Mouse (Mus musculus): ENCODE measurements at regions not wholly inside any gene's neighbourhood (a gene's known extent, or its start where the extent isn't known, plus 50 kb on each side); places are given as distances from the start of the nearest gene placed in this dataset.
A peak's percentile ranks its signal among the peaks of the same experiment; 100 is the strongest.

DNA sequence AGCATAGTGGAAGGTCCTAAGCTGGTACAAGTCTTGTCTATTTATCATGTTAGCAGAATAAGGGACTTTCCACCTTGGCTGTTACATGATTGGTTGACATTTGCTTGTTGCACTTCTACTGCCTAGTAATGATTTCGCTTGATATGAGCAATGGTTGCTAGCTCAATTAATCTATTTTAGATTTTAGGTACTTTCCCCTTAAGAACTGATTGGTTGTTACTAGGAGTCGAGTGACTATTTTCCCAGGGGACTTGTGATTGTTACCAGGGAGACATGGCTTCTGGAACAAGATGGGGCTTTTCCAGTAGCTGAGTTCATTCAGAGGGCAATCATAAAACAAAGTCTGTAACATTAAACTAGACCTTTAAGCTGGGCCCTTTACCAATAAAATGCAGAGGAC, 100.9 kb downstream of the Nup35 start:
- H3K9me3 ChIP-seq (replicated peaks; ENCODE audit: control insufficient read depth, low read length) = no peaks in the 10 kb centered on the region
- H3K4me1 ChIP-seq (ENCODE audit: control insufficient read depth, insufficient read depth, low read length) = no peaks in the 10 kb centered on the region
- no peak overlapping the region for H3K4me3 ChIP-seq (ENCODE audit: low read depth, low read length)
- H3K9ac ChIP-seq (ENCODE audit: low read length) = no peak overlapping the region
- no peak for ATAC-seq
- no peak for DNase-seq (ENCODE audit: low spot score)
- H3K27ac ChIP-seq (ENCODE audit: low read depth, low read length) = no peak overlapping the region
- no peak overlapping the region for H3K4me2 ChIP-seq (ENCODE audit: low read length)
- H3K27me3 ChIP-seq (replicated peaks; ENCODE audit: control insufficient read depth, insufficient read depth, low read length) = no peaks in the 10 kb centered on the region
- no peaks in the 10 kb centered on the region for H3K36me3 ChIP-seq (ENCODE audit: control insufficient read depth, insufficient read depth, low read length)
- 79% methylated on average over 2 of the region's 2 CpGs for WGBS

DNA sequence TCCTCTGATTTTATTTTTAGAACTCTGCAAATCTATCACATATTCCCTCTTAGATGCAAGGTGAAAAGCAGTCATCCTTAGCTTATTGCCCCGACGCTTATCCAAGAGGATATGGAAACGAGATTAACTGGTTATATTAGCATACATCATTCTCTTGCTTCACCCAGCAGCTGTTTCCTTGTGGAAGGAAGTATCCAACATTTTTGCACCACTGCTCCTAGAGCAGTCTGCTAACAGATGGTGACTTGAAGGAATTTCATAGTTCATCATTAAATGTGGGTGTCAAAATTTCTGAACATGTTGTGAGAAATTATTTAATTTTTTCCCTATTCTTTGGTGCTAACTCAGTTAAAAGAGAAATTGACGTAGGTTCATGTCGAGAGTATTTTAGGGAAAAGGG, 107.0 kb downstream of the Nup35 start:
- H3K9ac ChIP-seq (ENCODE audit: low read length) = no peak overlapping the region
- DNase-seq (ENCODE audit: low spot score) = peak; percentile 19
- 79% methylated on average over 5 of the region's 5 CpGs for WGBS

DNA sequence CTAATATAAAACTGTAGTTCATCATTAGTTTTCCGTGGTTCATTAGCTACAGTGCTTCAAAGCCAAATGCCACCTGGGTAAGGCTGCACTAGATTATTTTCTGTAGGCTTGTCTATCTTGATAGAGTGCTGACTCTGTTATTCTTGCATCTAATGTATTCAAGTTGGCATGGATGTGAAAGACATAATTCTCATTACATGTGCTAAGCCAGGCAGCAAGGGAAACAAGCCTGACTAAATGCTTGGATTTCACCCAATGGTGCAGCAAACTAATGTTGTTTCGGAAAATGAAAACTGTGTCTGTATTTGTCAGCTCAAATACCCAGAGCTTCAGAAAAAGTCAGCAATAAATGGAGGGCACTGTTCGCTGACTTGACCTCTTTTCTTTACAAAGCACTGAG, 114.3 kb downstream of the Nup35 start:
- ATAC-seq (no peak; the same call in 1 of the 2 replicates), DNase-seq (ENCODE audit: low spot score) (peak; percentile 68)
- H3K4me3 ChIP-seq (ENCODE audit: low read depth, low read length) = no peak overlapping the region
- 72% methylated on average over 3 of the region's 3 CpGs for WGBS
- no peak overlapping the region for H3K27ac ChIP-seq (ENCODE audit: low read depth, low read length)
- H3K9ac ChIP-seq (ENCODE audit: low read length) = no peak overlapping the region
- no peaks in the 10 kb centered on the region for H3K36me3 ChIP-seq (ENCODE audit: control insufficient read depth, insufficient read depth, low read length)
- no peaks in the 10 kb centered on the region for H3K9me3 ChIP-seq (replicated peaks; ENCODE audit: control insufficient read depth, low read length)
- no peaks in the 10 kb centered on the region for H3K4me1 ChIP-seq (ENCODE audit: control insufficient read depth, insufficient read depth, low read length)
- no peak overlapping the region for H3K4me2 ChIP-seq (ENCODE audit: low read length)
- H3K27me3 ChIP-seq (replicated peaks; ENCODE audit: control insufficient read depth, insufficient read depth, low read length) = no peaks in the 10 kb centered on the region

More for the DNA sequence above, 107.0 kb downstream of the Nup35 start:
- Histone ChIP-seq H3K27me3 (replicated peaks; ENCODE audit: control insufficient read depth, insufficient read depth, low read length) (no peaks in the 10 kb centered on the region), H3K27ac (ENCODE audit: low read depth, low read length) (no peak overlapping the region), H3K4me2 (ENCODE audit: low read length) (no peak overlapping the region), H3K36me3 (ENCODE audit: control insufficient read depth, insufficient read depth, low read length) (no peaks in the 10 kb centered on the region), H3K4me1 (ENCODE audit: control insufficient read depth, insufficient read depth, low read length) (no peaks in the 10 kb centered on the region), H3K4me3 (ENCODE audit: low read depth, low read length) (no peak overlapping the region), H3K9me3 (replicated peaks; ENCODE audit: control insufficient read depth, low read length) (no peaks in the 10 kb centered on the region)
- no peak for ATAC-seq

DNA sequence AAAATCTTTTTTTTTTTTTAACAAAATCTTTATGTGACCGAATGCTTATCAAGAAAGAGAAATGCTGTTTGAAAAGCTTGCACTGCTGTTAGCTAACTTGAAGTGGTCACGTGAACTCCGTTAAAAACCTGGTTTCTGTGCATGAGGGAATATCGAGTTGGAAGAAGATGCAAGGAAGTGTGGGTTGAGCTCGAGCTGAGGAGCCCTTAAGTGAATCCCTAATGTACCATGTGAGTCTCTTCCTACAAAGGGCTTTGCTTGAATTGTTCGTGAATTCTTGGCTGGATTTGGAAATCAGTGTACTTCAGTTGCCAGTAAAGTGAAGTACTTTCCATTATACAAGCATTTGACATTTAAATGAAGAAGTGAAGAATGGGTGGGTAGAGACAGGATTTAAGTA, 129.7 kb downstream of the Nup35 start:
- 72% methylated on average over 6 of the region's 6 CpGs for WGBS
- Histone ChIP-seq H3K9me3 (replicated peaks; ENCODE audit: control insufficient read depth, low read length) (no peaks in the 10 kb centered on the region), H3K36me3 (ENCODE audit: control insufficient read depth, insufficient read depth, low read length) (no peaks in the 10 kb centered on the region), H3K4me2 (ENCODE audit: low read length) (no peak overlapping the region), H3K4me3 (ENCODE audit: low read depth, low read length) (no peak overlapping the region), H3K27ac (ENCODE audit: low read depth, low read length) (no peak overlapping the region), H3K9ac (ENCODE audit: low read length) (no peak overlapping the region), H3K4me1 (ENCODE audit: control insufficient read depth, insufficient read depth, low read length) (no peaks in the 10 kb centered on the region), H3K27me3 (replicated peaks; ENCODE audit: control insufficient read depth, insufficient read depth, low read length) (no peaks in the 10 kb centered on the region)
- DNase-seq (ENCODE audit: low spot score) (no peak), ATAC-seq (no peak)

DNA sequence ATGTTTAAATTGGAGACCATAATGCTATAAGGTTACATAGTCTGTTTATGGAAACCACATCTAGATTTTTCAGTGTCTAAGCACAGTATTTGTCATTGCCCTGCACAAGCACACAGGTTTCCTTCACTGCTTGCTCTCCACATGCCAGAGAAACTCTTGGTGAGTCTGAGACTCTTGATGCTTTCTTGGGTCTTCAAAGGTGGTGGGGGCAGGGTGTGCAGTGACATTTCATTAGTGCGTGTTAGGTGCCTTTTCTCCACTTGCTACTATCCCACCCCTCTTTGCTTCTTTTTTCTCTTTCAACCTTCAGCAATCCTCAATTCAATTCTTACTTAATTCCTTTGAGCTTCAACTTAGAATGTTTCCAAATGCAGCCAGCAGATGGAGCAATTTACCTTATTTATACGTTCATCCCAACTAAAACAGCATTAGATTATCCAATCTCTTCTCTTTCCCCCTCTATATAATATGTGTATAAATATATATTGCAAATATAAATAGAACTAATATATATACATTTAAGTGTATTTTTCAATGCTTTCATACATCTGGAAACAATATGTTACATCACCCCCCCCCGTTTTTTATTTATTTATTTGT, 145.1 kb downstream of the Nup35 start:
- DNase-seq (ENCODE audit: low spot score) = peak; percentile 86
- Histone ChIP-seq H3K4me2 (ENCODE audit: low read length) (no peak overlapping the region), H3K4me1 (ENCODE audit: control insufficient read depth, insufficient read depth, low read length) (no peaks in the 10 kb centered on the region), H3K27ac (ENCODE audit: low read depth, low read length) (no peak overlapping the region), H3K9me3 (replicated peaks; ENCODE audit: control insufficient read depth, low read length) (no peaks in the 10 kb centered on the region), H3K27me3 (replicated peaks; ENCODE audit: control insufficient read depth, insufficient read depth, low read length) (no peaks in the 10 kb centered on the region), H3K36me3 (ENCODE audit: control insufficient read depth, insufficient read depth, low read length) (no peaks in the 10 kb centered on the region), H3K9ac (ENCODE audit: low read length) (no peak overlapping the region), H3K4me3 (ENCODE audit: low read depth, low read length) (no peak overlapping the region)
- ATAC-seq = 0 out of 2 replicates have a peak, but pooled peaks have one; percentile 62
- WGBS = 38% methylated on average over 3 of the region's 3 CpGs

DNA sequence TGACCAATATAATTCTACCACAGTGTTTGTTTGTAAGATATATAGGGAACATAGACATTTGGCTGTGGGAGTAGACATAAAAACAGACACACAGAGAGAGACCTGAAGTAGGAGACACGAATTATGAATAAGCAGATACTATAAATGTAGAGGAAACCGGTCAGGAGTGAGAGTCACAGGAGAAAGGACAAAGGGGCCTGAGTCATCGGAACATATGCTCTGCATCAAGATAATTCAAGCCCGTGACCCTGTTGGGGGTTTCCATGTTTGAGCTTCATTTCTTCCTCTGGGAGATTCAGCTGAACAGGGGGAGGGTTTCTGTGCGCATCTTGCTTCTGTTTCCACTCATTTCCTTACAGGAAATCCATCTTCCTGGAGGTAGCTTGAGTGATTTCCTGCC, 154.1 kb downstream of the Nup35 start:
- ATAC-seq (no peak), DNase-seq (ENCODE audit: low spot score) (no peak)
- Histone ChIP-seq H3K36me3 (ENCODE audit: control insufficient read depth, insufficient read depth, low read length) (no peaks in the 10 kb centered on the region), H3K4me2 (ENCODE audit: low read length) (no peak overlapping the region), H3K9ac (ENCODE audit: low read length) (no peak overlapping the region), H3K27ac (ENCODE audit: low read depth, low read length) (no peak overlapping the region), H3K9me3 (replicated peaks; ENCODE audit: control insufficient read depth, low read length) (no peaks in the 10 kb centered on the region), H3K4me3 (ENCODE audit: low read depth, low read length) (no peak overlapping the region), H3K4me1 (ENCODE audit: control insufficient read depth, insufficient read depth, low read length) (no peaks in the 10 kb centered on the region), H3K27me3 (replicated peaks; ENCODE audit: control insufficient read depth, insufficient read depth, low read length) (no peaks in the 10 kb centered on the region)
- WGBS = 91% methylated on average over 5 of the region's 5 CpGs

DNA sequence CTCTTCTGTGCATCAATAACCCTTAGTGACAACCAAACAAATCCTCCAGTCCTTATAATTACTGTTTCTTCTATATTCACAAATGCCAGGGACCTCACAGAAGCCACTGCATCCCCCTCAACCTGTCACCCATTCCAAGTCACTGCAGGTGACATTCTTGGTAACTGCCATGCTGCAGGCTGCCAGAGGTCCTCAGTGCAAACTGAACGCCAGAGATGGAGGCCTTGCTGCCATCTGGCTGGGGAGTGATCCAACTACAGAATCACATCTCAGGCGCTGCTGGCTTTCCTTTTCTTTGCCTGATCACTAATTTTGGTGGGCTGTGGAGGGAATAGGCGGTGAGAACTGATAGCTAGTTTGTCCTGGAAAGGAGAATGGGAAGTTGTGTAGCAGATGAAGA, 155.4 kb downstream of the Nup35 start:
- H3K27me3 ChIP-seq (replicated peaks; ENCODE audit: control insufficient read depth, insufficient read depth, low read length) = no peaks in the 10 kb centered on the region
- ATAC-seq = no peak; the same call in 1 of the 2 replicates
- H3K27ac ChIP-seq (ENCODE audit: low read depth, low read length) = no peak overlapping the region
- 65% methylated on average over 3 of the region's 3 CpGs for WGBS
- H3K4me1 ChIP-seq (ENCODE audit: control insufficient read depth, insufficient read depth, low read length) = no peaks in the 10 kb centered on the region
- DNase-seq (ENCODE audit: low spot score) = no peak
- H3K9ac ChIP-seq (ENCODE audit: low read length) = no peak overlapping the region
- no peaks in the 10 kb centered on the region for H3K9me3 ChIP-seq (replicated peaks; ENCODE audit: control insufficient read depth, low read length)
- H3K36me3 ChIP-seq (ENCODE audit: control insufficient read depth, insufficient read depth, low read length) = no peaks in the 10 kb centered on the region
- no peak overlapping the region for H3K4me3 ChIP-seq (ENCODE audit: low read depth, low read length)
- H3K4me2 ChIP-seq (ENCODE audit: low read length) = no peak overlapping the region

DNA sequence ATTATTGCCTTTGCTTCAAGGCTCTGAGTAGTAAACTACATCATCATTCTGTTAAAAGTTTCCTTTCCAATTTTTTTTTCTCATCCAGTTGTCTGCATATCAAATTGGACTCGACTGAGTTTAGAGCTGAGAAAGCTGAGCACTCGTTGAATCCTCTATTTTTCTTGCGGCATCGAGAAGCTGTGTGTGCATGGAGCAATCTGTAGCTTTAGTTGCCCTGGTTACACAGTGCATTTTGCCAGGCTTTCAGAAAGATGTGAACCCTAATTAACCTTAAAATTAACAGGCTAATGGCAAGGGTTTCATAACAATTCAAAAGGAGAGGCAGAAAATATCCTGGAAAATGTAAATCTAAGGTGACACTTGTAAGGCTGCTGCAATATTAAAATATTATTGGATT, 169.3 kb downstream of the Nup35 start:
- DNase-seq (ENCODE audit: low spot score) (peak; percentile 46), ATAC-seq (peak; percentile 65; the same call in 1 of the 2 replicates)
- Histone ChIP-seq H3K4me3 (ENCODE audit: low read depth, low read length) (no peak overlapping the region), H3K27ac (ENCODE audit: low read depth, low read length) (no peak overlapping the region), H3K9ac (ENCODE audit: low read length) (no peak overlapping the region), H3K4me2 (ENCODE audit: low read length) (no peak overlapping the region), H3K27me3 (replicated peaks; ENCODE audit: control insufficient read depth, insufficient read depth, low read length) (no peaks in the 10 kb centered on the region), H3K36me3 (ENCODE audit: control insufficient read depth, insufficient read depth, low read length) (no peaks in the 10 kb centered on the region), H3K4me1 (ENCODE audit: control insufficient read depth, insufficient read depth, low read length) (no peaks in the 10 kb centered on the region), H3K9me3 (replicated peaks; ENCODE audit: control insufficient read depth, low read length) (no peaks in the 10 kb centered on the region)
- WGBS = 42% methylated on average over 4 of the region's 4 CpGs

DNA sequence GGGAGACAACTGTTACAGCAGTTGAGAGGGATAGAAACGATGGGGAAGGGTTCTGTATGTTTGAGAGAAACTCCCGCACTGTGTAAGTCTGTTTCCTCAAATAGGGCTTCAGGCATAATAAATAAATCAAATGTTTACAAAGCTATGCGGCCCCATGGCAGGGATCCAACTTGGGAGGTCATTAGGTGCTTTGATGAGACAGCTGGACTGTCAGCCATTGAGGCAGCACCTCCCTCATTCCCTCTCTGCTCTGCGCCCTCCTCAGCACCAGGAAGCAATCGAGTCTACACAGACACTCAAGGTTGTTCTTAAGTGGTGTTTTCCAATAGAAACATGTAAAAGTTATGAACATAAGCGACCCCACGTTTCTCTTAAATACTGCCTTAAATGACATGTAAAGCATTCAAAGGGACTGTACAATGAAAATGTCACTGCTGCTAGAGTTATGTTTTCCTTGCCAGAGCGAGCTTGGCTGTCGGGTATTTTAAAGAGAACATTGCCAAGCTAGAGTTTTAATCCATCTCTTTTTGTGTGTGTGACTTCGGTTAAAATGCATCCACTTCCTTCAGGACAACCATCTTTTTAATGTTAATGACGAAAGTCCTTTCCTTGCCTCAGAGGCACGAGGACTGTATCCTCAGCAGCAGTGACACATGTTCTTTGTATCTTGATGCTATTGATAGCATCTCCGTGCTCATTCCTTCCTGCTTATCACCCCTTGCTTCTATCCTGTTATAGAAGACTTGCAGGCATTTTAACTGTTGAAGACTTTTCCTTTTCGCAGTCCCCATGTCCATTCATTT, 176.5 kb downstream of the Nup35 start:
- Histone ChIP-seq H3K4me2 (ENCODE audit: low read length) (no peak overlapping the region), H3K27me3 (replicated peaks; ENCODE audit: control insufficient read depth, insufficient read depth, low read length) (no peaks in the 10 kb centered on the region), H3K4me3 (ENCODE audit: low read depth, low read length) (no peak overlapping the region), H3K9me3 (replicated peaks; ENCODE audit: control insufficient read depth, low read length) (no peaks in the 10 kb centered on the region), H3K36me3 (ENCODE audit: control insufficient read depth, insufficient read depth, low read length) (no peaks in the 10 kb centered on the region), H3K9ac (ENCODE audit: low read length) (no peak overlapping the region), H3K4me1 (ENCODE audit: control insufficient read depth, insufficient read depth, low read length) (no peaks in the 10 kb centered on the region), H3K27ac (ENCODE audit: low read depth, low read length) (no peak overlapping the region)
- ATAC-seq (no peak), DNase-seq (ENCODE audit: low spot score) (no peak)
- 68% methylated on average over 14 of the region's 14 CpGs for WGBS

Data from forebrain, embryonic 14.5 days (tissue).